Mouse (Mus musculus): ENCODE measurements around the gene Dst. TPM values are rescaled to one million over a fixed set of nuclear protein-coding genes. Genes with fewer than 3 reads are reported as not detected.

Gene Dst
- polyA plus RNA-seq, 1 experiment from 2014 or later: 25.9 TPM

GRCm38 (mm10) chr1:33996105-33996887 is 88.3 kb downstream of the Dst start:
- 58% methylated on average over 5 of the region's 5 CpGs for WGBS
- Histone ChIP-seq H3K36me3 (no peaks in the 10 kb centered on the region), H3K27me3 (ENCODE audit: insufficient read depth, poor library complexity, severe bottlenecking) (no peaks in the 10 kb centered on the region), H3K4me3 (no peak overlapping the region), H3K27ac (no peak overlapping the region; the same call in 1 of the 2 replicates), H3K4me1 (replicated peaks) (peaks cover 14% of the 10 kb centered on the region), H3K9me3 (no peaks in the 10 kb centered on the region)
- DNase-seq (ENCODE audit: low spot score): no peak

- H3K27me3 ChIP-seq (ENCODE audit: insufficient read depth, poor library complexity, severe bottlenecking): no peaks in the 10 kb centered on the region
- no peaks in the 10 kb centered on the region for H3K9me3 ChIP-seq
- no peaks in the 10 kb centered on the region for H3K36me3 ChIP-seq
- H3K27ac ChIP-seq: no peak overlapping the region
- WGBS: 89% methylated on average over 4 of the region's 4 CpGs
- DNase-seq (ENCODE audit: low spot score): no peak
- H3K4me3 ChIP-seq: no peak overlapping the region
- peaks cover 34% of the 10 kb centered on the region for H3K4me1 ChIP-seq (replicated peaks)
These were observed 94.3 kb downstream of the Dst start for GRCm38 (mm10) chr1:34002321-34002720.

GRCm38 (mm10) chr1:34002970-34003369 is 94.9 kb downstream of the Dst start:
- no peak for DNase-seq (ENCODE audit: low spot score)

GRCm38 (mm10) chr1:34005238-34005725 is 97.3 kb downstream of the Dst start:
- peaks cover 9% of the 10 kb centered on the region for H3K27me3 ChIP-seq (ENCODE audit: insufficient read depth, poor library complexity, severe bottlenecking)
- H3K36me3 ChIP-seq: no peaks in the 10 kb centered on the region
- peak overlapping the region; percentile 89 for H3K27ac ChIP-seq
- no peaks in the 10 kb centered on the region for H3K9me3 ChIP-seq
- DNase-seq (ENCODE audit: low spot score): no peak
- H3K4me3 ChIP-seq: peak overlapping the region; percentile 65
- H3K4me1 ChIP-seq (replicated peaks): peaks cover 50% of the 10 kb centered on the region
- 1% methylated on average over 10 of the region's 10 CpGs for WGBS

More at GRCm38 (mm10) chr1:34002970-34003369, 94.9 kb downstream of the Dst start:
- 0 out of 2 replicates have a peak overlapping the region, but pooled peaks have one; percentile 23 for H3K27ac ChIP-seq
- no peak overlapping the region for H3K4me3 ChIP-seq
- H3K27me3 ChIP-seq (ENCODE audit: insufficient read depth, poor library complexity, severe bottlenecking): no peaks in the 10 kb centered on the region
- no peaks in the 10 kb centered on the region for H3K36me3 ChIP-seq
- H3K4me1 ChIP-seq (replicated peaks): peaks cover 40% of the 10 kb centered on the region
- no peaks in the 10 kb centered on the region for H3K9me3 ChIP-seq
- WGBS: 42% methylated on average over 9 of the region's 9 CpGs

GRCm38 (mm10) chr1:34005726-34006638 is 98.0 kb downstream of the Dst start:
- peak overlapping the region; percentile 65 for H3K4me3 ChIP-seq
- no peaks in the 10 kb centered on the region for H3K36me3 ChIP-seq
- H3K4me1 ChIP-seq (replicated peaks): peaks cover 56% of the 10 kb centered on the region
- WGBS: under 1% methylated on average over 29 of the region's 29 CpGs
- H3K27me3 ChIP-seq (ENCODE audit: insufficient read depth, poor library complexity, severe bottlenecking): peaks cover 11% of the 10 kb centered on the region
- DNase-seq (ENCODE audit: low spot score): peak; percentile 78
- H3K27ac ChIP-seq: peak overlapping the region; percentile 89
- H3K9me3 ChIP-seq: no peaks in the 10 kb centered on the region

- H3K36me3 ChIP-seq: no peaks in the 10 kb centered on the region
- H3K4me1 ChIP-seq (replicated peaks): peaks cover 65% of the 10 kb centered on the region
- peak overlapping the region; percentile 65 for H3K4me3 ChIP-seq
- no peaks in the 10 kb centered on the region for H3K9me3 ChIP-seq
- H3K27me3 ChIP-seq (ENCODE audit: insufficient read depth, poor library complexity, severe bottlenecking): peaks cover 11% of the 10 kb centered on the region
- DNase-seq (ENCODE audit: low spot score): no peak
- WGBS: 7% methylated on average over 5 of the region's 5 CpGs
- peak overlapping the region; percentile 89 for H3K27ac ChIP-seq
These were observed 98.9 kb downstream of the Dst start for GRCm38 (mm10) chr1:34006828-34007361.

GRCm38 (mm10) chr1:34007379-34007778 is 99.4 kb downstream of the Dst start:
- DNase-seq (ENCODE audit: low spot score): no peak
- 8% methylated on average over 4 of the region's 4 CpGs for WGBS
- Histone ChIP-seq H3K27me3 (ENCODE audit: insufficient read depth, poor library complexity, severe bottlenecking) (peaks cover 11% of the 10 kb centered on the region), H3K4me1 (replicated peaks) (peaks cover 70% of the 10 kb centered on the region), H3K36me3 (no peaks in the 10 kb centered on the region), H3K4me3 (peak overlapping the region; percentile 65), H3K27ac (peak overlapping the region; percentile 89), H3K9me3 (no peaks in the 10 kb centered on the region)

- Histone ChIP-seq H3K4me3 (peak overlapping the region; percentile 95), H3K27me3 (ENCODE audit: insufficient read depth, poor library complexity, severe bottlenecking) (peaks cover 11% of the 10 kb centered on the region), H3K4me1 (replicated peaks) (peaks cover 58% of the 10 kb centered on the region), H3K9me3 (no peaks in the 10 kb centered on the region), H3K36me3 (no peaks in the 10 kb centered on the region), H3K27ac (peak overlapping the region; percentile 94)
- DNase-seq (ENCODE audit: low spot score): peak; percentile 75
- whole genome bisulfite sequencing: under 1% methylated on average over 47 of the region's 47 CpGs
These were observed 103.1 kb downstream of the Dst start for GRCm38 (mm10) chr1:34011051-34011677.

- 1% methylated on average over 16 of the region's 16 CpGs for WGBS
These were observed 103.8 kb downstream of the Dst start for GRCm38 (mm10) chr1:34011821-34012271.

GRCm38 (mm10) chr1:34013490-34013889 is 105.5 kb downstream of the Dst start:
- no peak overlapping the region for H3K27ac ChIP-seq
- no peak overlapping the region for H3K4me3 ChIP-seq
- no peaks in the 10 kb centered on the region for H3K9me3 ChIP-seq
- DNase-seq (ENCODE audit: low spot score): no peak
- no peaks in the 10 kb centered on the region for H3K36me3 ChIP-seq
- peaks cover 11% of the 10 kb centered on the region for H3K27me3 ChIP-seq (ENCODE audit: insufficient read depth, poor library complexity, severe bottlenecking)
- 87% methylated on average over 5 of the region's 5 CpGs for WGBS
- peaks cover 51% of the 10 kb centered on the region for H3K4me1 ChIP-seq (replicated peaks)

More at GRCm38 (mm10) chr1:34011821-34012271, 103.8 kb downstream of the Dst start:
- Histone ChIP-seq H3K4me1 (replicated peaks) (peaks cover 57% of the 10 kb centered on the region), H3K4me3 (peak overlapping the region; percentile 95), H3K9me3 (no peaks in the 10 kb centered on the region), H3K27me3 (ENCODE audit: insufficient read depth, poor library complexity, severe bottlenecking) (peaks cover 11% of the 10 kb centered on the region), H3K27ac (peak overlapping the region; percentile 94), H3K36me3 (no peaks in the 10 kb centered on the region)
- peak; percentile 49 for DNase-seq (ENCODE audit: low spot score)

GRCm38 (mm10) chr1:34016780-34017179 is 108.8 kb downstream of the Dst start:
- Histone ChIP-seq H3K4me1 (replicated peaks) (peaks cover 40% of the 10 kb centered on the region), H3K9me3 (no peaks in the 10 kb centered on the region), H3K27me3 (ENCODE audit: insufficient read depth, poor library complexity, severe bottlenecking) (no peaks in the 10 kb centered on the region), H3K4me3 (no peak overlapping the region), H3K36me3 (no peaks in the 10 kb centered on the region), H3K27ac (0 out of 2 replicates have a peak overlapping the region, but pooled peaks have one; percentile 1)
- WGBS: 70% methylated on average over 15 of the region's 15 CpGs
- DNase-seq (ENCODE audit: low spot score): no peak

- H3K4me3 ChIP-seq: no peak overlapping the region
- 91% methylated on average over 4 of the region's 4 CpGs for WGBS
- no peaks in the 10 kb centered on the region for H3K9me3 ChIP-seq
- H3K27ac ChIP-seq: no peak overlapping the region
- no peak for DNase-seq (ENCODE audit: low spot score)
- H3K4me1 ChIP-seq (replicated peaks): peaks cover 35% of the 10 kb centered on the region
- H3K36me3 ChIP-seq: no peaks in the 10 kb centered on the region
- no peaks in the 10 kb centered on the region for H3K27me3 ChIP-seq (ENCODE audit: insufficient read depth, poor library complexity, severe bottlenecking)
These were observed 109.3 kb downstream of the Dst start for GRCm38 (mm10) chr1:34017323-34017722.

Data from hindbrain, embryonic 10.5 days (tissue).